Mouse (Mus musculus) midbrain, embryonic 16.5 days (tissue): ENCODE data around the gene Fam198b. TPM values are rescaled to one million over a fixed set of nuclear protein-coding genes. Genes with fewer than 3 reads are reported as not detected.

Source experiments
- ATAC-seq: fragments of 200-750 bp; cut with Nextera tagmentation; 2 replicates; pipeline ENCODE4 v1.8.0; 2017; ENCODE audit warnings: moderate TSS enrichment
- H3K27ac ChIP-seq: fragments of 300-500 bp; sonication (generic); 2 replicates; pipeline ENCODE4 v1.5.1; 2014; ENCODE audit warnings: mild to moderate bottlenecking, low read length, mixed read lengths
- H3K27me3 ChIP-seq: fragments of 300-500 bp; sonication (generic); 2 replicates; pipeline ENCODE4 v1.6.1; 2014; ENCODE audit warnings: low read depth, low read length, mixed read lengths; ENCODE audit not compliant: control insufficient read depth, insufficient read depth
- H3K36me3 ChIP-seq: fragments of 300-500 bp; sonication (generic); 2 replicates; pipeline ENCODE4 v1.6.1; 2014; ENCODE audit warnings: mild to moderate bottlenecking, low read length, moderate library complexity, mixed read lengths; ENCODE audit not compliant: control insufficient read depth, insufficient read depth
- H3K4me1 ChIP-seq: fragments of 300-500 bp; sonication (generic); 2 replicates; pipeline ENCODE4 v1.6.1; 2014; ENCODE audit warnings: mild to moderate bottlenecking, low read length, mixed read lengths; ENCODE audit not compliant: control insufficient read depth, insufficient read depth
- H3K4me2 ChIP-seq: fragments of 300-500 bp; sonication (generic); 2 replicates; pipeline ENCODE4 v1.6.1; 2014; ENCODE audit warnings: mild to moderate bottlenecking, low read length, mixed read lengths
- H3K4me3 ChIP-seq: fragments of 300-500 bp; sonication (generic); 2 replicates; pipeline ENCODE4 v1.5.1; 2014; ENCODE audit warnings: low read depth, mild to moderate bottlenecking, low read length, moderate library complexity, mixed read lengths
- H3K9ac ChIP-seq: fragments of 300-500 bp; sonication (generic); 2 replicates; pipeline ENCODE4 v1.6.1; 2014; ENCODE audit warnings: low read depth, low read length, mixed read lengths
- H3K9me3 ChIP-seq: fragments of 300-500 bp; sonication (generic); replicated peaks from 2 replicates; pipeline ENCODE4 v1.6.1; 2014; ENCODE audit warnings: mild to moderate bottlenecking, low read length, mixed read lengths; ENCODE audit not compliant: control insufficient read depth, poor library complexity, severe bottlenecking
- WGBS: fragments of 180-500 bp; shearing (Covaris S2); extraction: QIAGEN DNeasy Blood & Tissue Kit; methylation state at CpG from one replicate; pipeline ENCODE4 v1.1.7; 2014; 5-methylcytosine and 5-hydroxymethylcytosine counted together
- polyA plus RNA-seq: library from polyadenylated mRNA; unstranded; fragments of >200 nt; fragmentation: Nextera tagmentation; extraction: Ambion mirVana; gene quantifications from 2 replicates; pipeline ENCODE4 v1.2.1, GENCODE M21; 2015

The Fam198b gene
- 0.59 and 0.80 TPM in 2 replicates for polyA plus RNA-seq

GRCm38 (mm10) chr3:79884305-79884704, at the start of gene Fam198b:
Gene Fam198b (plus strand): TSS chr3:79884533.
- Histone ChIP-seq H3K9me3 (no peaks in the 10 kb centered on the region), H3K9ac (no peak within 1 kb of the TSS), H3K27me3 (no peaks in the 10 kb centered on the region), H3K27ac (no peak within 1 kb of the TSS), H3K4me2 (no peak within 1 kb of the TSS), H3K4me3 (no peak within 1 kb of the TSS), H3K36me3 (no peaks in the 10 kb centered on the region), H3K4me1 (peaks cover 7% of the 10 kb centered on the region)
- 67% methylated on average over 5 of the region's 5 CpGs for WGBS
- no peak for ATAC-seq

GRCm38 (mm10) chr3:79838751-79839150, 45.6 kb upstream of the Fam198b start:
- Histone ChIP-seq H3K4me3 (no peak overlapping the region), H3K4me1 (peaks cover 6% of the 10 kb centered on the region; the same call in 1 of the 2 replicates), H3K9ac (no peak overlapping the region), H3K9me3 (no peaks in the 10 kb centered on the region), H3K4me2 (no peak overlapping the region), H3K27me3 (no peaks in the 10 kb centered on the region), H3K36me3 (no peaks in the 10 kb centered on the region), H3K27ac (no peak overlapping the region)
- no peak for ATAC-seq
- 57% methylated on average over 6 of the region's 6 CpGs for WGBS

- no peaks in the 10 kb centered on the region for H3K9me3 ChIP-seq
- H3K27me3 ChIP-seq: no peaks in the 10 kb centered on the region
- no peaks in the 10 kb centered on the region for H3K36me3 ChIP-seq
- no peak overlapping the region for H3K27ac ChIP-seq
- WGBS: 72% methylated on average over 6 of the region's 6 CpGs
- peak overlapping the region; percentile 89 for H3K4me2 ChIP-seq
- H3K9ac ChIP-seq: no peak overlapping the region
- ATAC-seq: no peak
- peak overlapping the region; percentile 51; the same call in 1 of the 2 replicates for H3K4me3 ChIP-seq
- H3K4me1 ChIP-seq: peaks cover 6% of the 10 kb centered on the region; the same call in 1 of the 2 replicates
Observed at GRCm38 (mm10) chr3:79841475-79841874, 42.9 kb upstream of the Fam198b start.

GRCm38 (mm10) chr3:79842165-79842564, 42.2 kb upstream of the Fam198b start:
- Histone ChIP-seq H3K27me3 (no peaks in the 10 kb centered on the region), H3K36me3 (no peaks in the 10 kb centered on the region), H3K4me3 (peak overlapping the region; percentile 51), H3K9ac (no peak overlapping the region), H3K4me2 (peak overlapping the region; percentile 89), H3K27ac (no peak overlapping the region), H3K4me1 (peaks cover 6% of the 10 kb centered on the region; the same call in 1 of the 2 replicates), H3K9me3 (no peaks in the 10 kb centered on the region)
- ATAC-seq: peak; percentile 53
- WGBS: 8% methylated on average over 12 of the region's 12 CpGs

GRCm38 (mm10) chr3:79842616-79843016, 41.7 kb upstream of the Fam198b start:
- Histone ChIP-seq H3K9ac (peak overlapping the region; percentile 47; the same call in 1 of the 2 replicates), H3K4me3 (peak overlapping the region; percentile 51), H3K4me2 (peak overlapping the region; percentile 89), H3K4me1 (peaks cover 6% of the 10 kb centered on the region; the same call in 1 of the 2 replicates), H3K9me3 (no peaks in the 10 kb centered on the region), H3K36me3 (no peaks in the 10 kb centered on the region), H3K27me3 (no peaks in the 10 kb centered on the region), H3K27ac (no peak overlapping the region)
- ATAC-seq: peak; percentile 89
- WGBS: under 1% methylated on average over 19 of the region's 19 CpGs

GRCm38 (mm10) chr3:79843999-79844398, 40.3 kb upstream of the Fam198b start:
- WGBS: 88% methylated on average over 9 of the region's 9 CpGs
- no peak overlapping the region for H3K27ac ChIP-seq
- H3K36me3 ChIP-seq: no peaks in the 10 kb centered on the region
- H3K27me3 ChIP-seq: no peaks in the 10 kb centered on the region
- no peaks in the 10 kb centered on the region for H3K9me3 ChIP-seq
- peaks cover 6% of the 10 kb centered on the region; the same call in 1 of the 2 replicates for H3K4me1 ChIP-seq
- no peak overlapping the region for H3K9ac ChIP-seq
- no peak for ATAC-seq
- no peak overlapping the region for H3K4me3 ChIP-seq
- no peak overlapping the region for H3K4me2 ChIP-seq

GRCm38 (mm10) chr3:79846633-79847032, 37.7 kb upstream of the Fam198b start:
- WGBS: 86% methylated on average over 5 of the region's 5 CpGs
- Histone ChIP-seq H3K9ac (no peak overlapping the region), H3K27me3 (no peaks in the 10 kb centered on the region), H3K4me2 (no peak overlapping the region), H3K4me3 (no peak overlapping the region), H3K27ac (no peak overlapping the region), H3K9me3 (no peaks in the 10 kb centered on the region), H3K4me1 (peaks cover 5% of the 10 kb centered on the region; the same call in 1 of the 2 replicates), H3K36me3 (no peaks in the 10 kb centered on the region)
- no peak for ATAC-seq

- H3K4me1 ChIP-seq: no peaks in the 10 kb centered on the region
- H3K4me3 ChIP-seq: no peak overlapping the region
- no peak for ATAC-seq
- 40% methylated on average over 4 of the region's 4 CpGs for WGBS
- no peaks in the 10 kb centered on the region for H3K9me3 ChIP-seq
- no peaks in the 10 kb centered on the region for H3K27me3 ChIP-seq
- no peak overlapping the region for H3K4me2 ChIP-seq
- no peak overlapping the region for H3K27ac ChIP-seq
- H3K9ac ChIP-seq: no peak overlapping the region
- no peaks in the 10 kb centered on the region for H3K36me3 ChIP-seq
Observed at GRCm38 (mm10) chr3:79848841-79849240, 35.5 kb upstream of the Fam198b start.

- no peak overlapping the region for H3K27ac ChIP-seq
- no peak overlapping the region for H3K9ac ChIP-seq
- H3K4me2 ChIP-seq: no peak overlapping the region
- H3K36me3 ChIP-seq: no peaks in the 10 kb centered on the region
- no peaks in the 10 kb centered on the region for H3K9me3 ChIP-seq
- no peaks in the 10 kb centered on the region for H3K4me1 ChIP-seq
- no peaks in the 10 kb centered on the region for H3K27me3 ChIP-seq
- 87% methylated on average over 2 of the region's 2 CpGs for WGBS
- no peak overlapping the region for H3K4me3 ChIP-seq
- ATAC-seq: no peak
Observed at GRCm38 (mm10) chr3:79849621-79850020, 34.7 kb upstream of the Fam198b start.
